Mouse (Mus musculus) midbrain, embryonic 16.5 days (tissue): ENCODE measurements around the gene Ssh3. TPM values are rescaled to one million over a fixed set of nuclear protein-coding genes. Genes with fewer than 3 reads are reported as not detected.

Experiments
- ATAC-seq: fragments of 200-750 bp; cut with Nextera tagmentation; 2 replicates; pipeline ENCODE4 v1.8.0; 2017; ENCODE audit warnings: moderate TSS enrichment
- H3K27ac ChIP-seq: fragments of 300-500 bp; sonication (generic); 2 replicates; pipeline ENCODE4 v1.5.1; 2014; ENCODE audit warnings: mild to moderate bottlenecking, low read length, mixed read lengths
- H3K27me3 ChIP-seq: fragments of 300-500 bp; sonication (generic); 2 replicates; pipeline ENCODE4 v1.6.1; 2014; ENCODE audit warnings: low read depth, low read length, mixed read lengths; ENCODE audit not compliant: control insufficient read depth, insufficient read depth
- H3K36me3 ChIP-seq: fragments of 300-500 bp; sonication (generic); 2 replicates; pipeline ENCODE4 v1.6.1; 2014; ENCODE audit warnings: mild to moderate bottlenecking, low read length, moderate library complexity, mixed read lengths; ENCODE audit not compliant: control insufficient read depth, insufficient read depth
- H3K4me1 ChIP-seq: fragments of 300-500 bp; sonication (generic); 2 replicates; pipeline ENCODE4 v1.6.1; 2014; ENCODE audit warnings: mild to moderate bottlenecking, low read length, mixed read lengths; ENCODE audit not compliant: control insufficient read depth, insufficient read depth
- H3K4me2 ChIP-seq: fragments of 300-500 bp; sonication (generic); 2 replicates; pipeline ENCODE4 v1.6.1; 2014; ENCODE audit warnings: mild to moderate bottlenecking, low read length, mixed read lengths
- H3K4me3 ChIP-seq: fragments of 300-500 bp; sonication (generic); 2 replicates; pipeline ENCODE4 v1.5.1; 2014; ENCODE audit warnings: low read depth, mild to moderate bottlenecking, low read length, moderate library complexity, mixed read lengths
- H3K9ac ChIP-seq: fragments of 300-500 bp; sonication (generic); 2 replicates; pipeline ENCODE4 v1.6.1; 2014; ENCODE audit warnings: low read depth, low read length, mixed read lengths
- H3K9me3 ChIP-seq: fragments of 300-500 bp; sonication (generic); replicated peaks from 2 replicates; pipeline ENCODE4 v1.6.1; 2014; ENCODE audit warnings: mild to moderate bottlenecking, low read length, mixed read lengths; ENCODE audit not compliant: control insufficient read depth, poor library complexity, severe bottlenecking
- WGBS: fragments of 180-500 bp; shearing (Covaris S2); extraction: QIAGEN DNeasy Blood & Tissue Kit; methylation state at CpG from one replicate; pipeline ENCODE4 v1.1.7; 2014; 5-methylcytosine and 5-hydroxymethylcytosine counted together
- polyA plus RNA-seq: library from polyadenylated mRNA; unstranded; fragments of >200 nt; fragmentation: Nextera tagmentation; extraction: Ambion mirVana; gene quantifications from 2 replicates; pipeline ENCODE4 v1.2.1, GENCODE M21; 2015

The Ssh3 gene
- polyA plus RNA-seq, 1 experiment from 2014 or later = 19.6 TPM

DNA sequence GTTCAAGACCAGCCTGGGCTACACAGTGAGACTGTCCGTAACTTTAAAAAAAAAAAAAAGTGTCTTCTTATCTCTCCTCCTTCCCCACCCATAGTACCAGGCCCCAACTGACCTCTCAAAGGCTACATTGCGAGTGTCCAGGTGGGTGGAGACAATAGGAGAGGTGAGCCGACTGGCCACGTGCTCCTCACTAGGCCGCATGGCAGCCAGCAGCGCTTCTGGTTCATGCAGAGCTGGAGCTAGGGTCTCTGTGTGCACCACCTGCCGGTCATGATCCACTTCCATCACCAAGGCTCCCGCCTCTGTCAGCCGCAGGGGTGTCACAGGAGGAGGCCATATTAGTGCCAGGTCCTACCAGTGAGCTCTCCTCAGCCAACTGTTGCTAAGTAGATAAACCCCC lies 11.4 kb upstream of the Ssh3 start:
- Histone ChIP-seq H3K27me3 (no peaks in the 10 kb centered on the region), H3K36me3 (peaks cover 9% of the 10 kb centered on the region; the same call in 1 of the 2 replicates), H3K4me3 (no peak overlapping the region), H3K27ac (no peak overlapping the region), H3K9me3 (0 out of 2 replicates have a peak, but pooled peaks cover 4% of the 10 kb centered on the region), H3K9ac (no peak overlapping the region), H3K4me1 (peaks cover 11% of the 10 kb centered on the region), H3K4me2 (no peak overlapping the region)
- ATAC-seq = no peak
- 97% methylated on average over 9 of the region's 9 CpGs for WGBS

DNA sequence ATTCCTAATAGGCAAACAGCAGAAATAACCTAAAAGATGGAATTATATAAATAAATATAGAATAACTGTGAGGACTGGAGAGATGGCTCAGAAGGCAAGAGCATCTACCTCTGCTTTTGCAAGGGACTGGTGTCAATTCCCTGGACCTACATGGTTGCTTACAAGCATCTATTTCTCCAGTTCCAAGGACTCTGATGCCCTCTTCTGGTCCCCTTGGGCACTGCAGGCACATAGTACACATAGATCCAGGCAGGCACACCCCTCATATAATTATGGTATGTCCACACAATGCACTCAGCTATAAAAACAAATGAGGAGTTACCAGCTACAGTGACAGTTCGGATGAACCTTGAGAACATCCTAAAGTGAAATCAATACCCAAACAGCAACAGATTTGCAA lies 10.5 kb upstream of the Ssh3 start:
- peaks cover 9% of the 10 kb centered on the region; the same call in 1 of the 2 replicates for H3K36me3 ChIP-seq
- 97% methylated on average over 1 of the region's 1 CpGs for WGBS
- H3K9me3 ChIP-seq = 0 out of 2 replicates have a peak, but pooled peaks cover 4% of the 10 kb centered on the region
- no peak overlapping the region for H3K27ac ChIP-seq
- no peak overlapping the region for H3K4me2 ChIP-seq
- no peak overlapping the region for H3K4me3 ChIP-seq
- peaks cover 11% of the 10 kb centered on the region for H3K4me1 ChIP-seq
- H3K9ac ChIP-seq = no peak overlapping the region
- ATAC-seq = no peak
- no peaks in the 10 kb centered on the region for H3K27me3 ChIP-seq

DNA sequence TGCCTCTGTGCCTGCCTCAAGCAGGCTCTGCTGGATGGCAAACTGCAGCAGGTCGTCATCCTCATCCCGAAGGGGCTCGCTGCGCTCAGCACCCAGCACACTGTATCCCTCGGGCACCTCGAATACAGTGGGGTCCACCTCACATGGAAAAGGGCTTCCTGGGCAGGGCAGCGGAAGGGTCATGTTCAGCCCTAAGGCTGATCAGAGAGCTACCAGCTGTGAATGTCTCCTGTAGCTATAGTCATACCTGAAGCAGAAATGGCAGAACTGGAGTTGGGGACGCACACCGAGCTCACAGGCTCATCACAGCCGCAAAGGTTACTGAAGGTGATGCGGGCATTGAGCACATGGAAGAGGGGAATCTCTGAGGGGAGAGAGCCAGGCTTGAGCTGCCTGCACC lies 2.0 kb upstream of the Ssh3 start:
- no peak overlapping the region for H3K9ac ChIP-seq
- H3K27ac ChIP-seq = no peak overlapping the region
- 94% methylated on average over 11 of the region's 11 CpGs for WGBS
- H3K36me3 ChIP-seq = peaks cover 12% of the 10 kb centered on the region
- peaks cover 6% of the 10 kb centered on the region for H3K4me1 ChIP-seq
- no peak overlapping the region for H3K4me3 ChIP-seq
- no peak overlapping the region for H3K4me2 ChIP-seq
- 0 out of 2 replicates have a peak, but pooled peaks cover 1% of the 10 kb centered on the region for H3K9me3 ChIP-seq
- H3K27me3 ChIP-seq = peaks cover 12% of the 10 kb centered on the region
- no peak for ATAC-seq

GRCm38 (mm10) chr19:4270187-4270586 lies 1.2 kb upstream of the Ssh3 start:
- Histone ChIP-seq H3K4me1 (peaks cover 6% of the 10 kb centered on the region), H3K9ac (no peak overlapping the region), H3K36me3 (peaks cover 12% of the 10 kb centered on the region), H3K9me3 (no peaks in the 10 kb centered on the region), H3K4me2 (no peak overlapping the region), H3K27ac (no peak overlapping the region), H3K27me3 (peaks cover 12% of the 10 kb centered on the region), H3K4me3 (no peak overlapping the region)
- WGBS = 80% methylated on average over 6 of the region's 6 CpGs
- no peak for ATAC-seq

DNA sequence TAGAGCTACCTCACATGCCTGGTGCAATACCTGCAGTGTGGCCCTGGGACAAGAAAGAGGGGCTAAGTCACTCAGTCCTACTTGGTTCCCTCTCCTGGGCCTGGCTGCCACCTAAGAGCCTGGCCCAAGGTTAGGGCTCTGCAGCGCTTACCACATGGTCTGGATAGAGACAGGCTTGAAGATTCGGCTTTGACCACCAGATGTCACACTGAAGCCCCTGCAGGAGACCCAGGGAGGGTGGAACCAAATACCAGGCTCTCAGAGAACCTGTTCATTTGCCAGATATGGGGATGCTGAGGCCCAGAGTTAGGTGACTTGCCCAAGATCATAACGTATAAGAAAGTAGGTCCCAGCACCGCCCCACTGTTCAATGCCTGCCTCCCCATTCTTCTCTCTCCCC lies 3.0 kb downstream of the Ssh3 start:
- Histone ChIP-seq H3K4me1 (peaks cover 6% of the 10 kb centered on the region), H3K4me3 (no peak overlapping the region), H3K27me3 (peaks cover 12% of the 10 kb centered on the region), H3K9ac (no peak overlapping the region), H3K36me3 (peaks cover 6% of the 10 kb centered on the region; the same call in 1 of the 2 replicates), H3K27ac (no peak overlapping the region), H3K9me3 (no peaks in the 10 kb centered on the region), H3K4me2 (no peak overlapping the region)
- WGBS = 73% methylated on average over 4 of the region's 4 CpGs
- ATAC-seq = no peak

DNA sequence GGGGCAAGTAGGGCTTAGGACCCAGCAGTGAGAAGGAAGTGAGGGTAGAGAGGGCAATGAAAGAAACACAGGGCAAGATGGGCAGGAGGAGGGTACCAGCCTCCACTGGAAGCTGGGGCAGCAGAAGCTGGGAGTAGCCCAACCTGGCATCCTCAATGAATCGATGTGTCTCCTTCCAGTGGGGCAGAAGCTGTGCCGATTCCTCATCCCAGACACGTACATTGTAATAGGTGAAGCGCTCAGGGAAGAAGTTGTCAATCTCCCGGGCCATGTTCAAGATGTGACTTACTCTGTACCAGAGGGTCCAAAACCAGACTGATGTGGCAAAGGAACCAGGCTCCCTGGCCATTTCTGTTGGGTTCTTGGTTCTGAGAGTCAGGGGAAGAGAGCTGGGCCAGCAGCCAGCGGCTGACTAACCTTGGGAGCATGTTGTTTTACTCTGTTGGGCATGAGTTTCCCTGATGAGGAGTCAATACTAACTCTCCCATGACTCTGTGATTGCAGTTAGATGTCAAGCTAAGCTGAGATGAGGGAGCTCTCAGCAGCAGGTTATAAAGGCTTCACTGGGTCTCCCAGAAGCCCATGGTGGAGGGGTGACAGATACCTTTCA lies 4.7 kb downstream of the Ssh3 start:
- ATAC-seq = no peak
- H3K4me1 ChIP-seq = peaks cover 6% of the 10 kb centered on the region
- no peak overlapping the region for H3K27ac ChIP-seq
- H3K27me3 ChIP-seq = peaks cover 5% of the 10 kb centered on the region; the same call in 1 of the 2 replicates
- H3K36me3 ChIP-seq = no peaks in the 10 kb centered on the region
- H3K9me3 ChIP-seq = no peaks in the 10 kb centered on the region
- no peak overlapping the region for H3K4me2 ChIP-seq
- 91% methylated on average over 6 of the region's 6 CpGs for WGBS
- H3K9ac ChIP-seq = no peak overlapping the region
- no peak overlapping the region for H3K4me3 ChIP-seq

GRCm38 (mm10) chr19:4263702-4264101 lies 5.3 kb downstream of the Ssh3 start:
- 67% methylated on average over 14 of the region's 14 CpGs for WGBS
- peaks cover 5% of the 10 kb centered on the region; the same call in 1 of the 2 replicates for H3K27me3 ChIP-seq
- ATAC-seq = no peak
- no peak overlapping the region for H3K9ac ChIP-seq
- no peak overlapping the region for H3K4me2 ChIP-seq
- no peak overlapping the region for H3K4me3 ChIP-seq
- no peak overlapping the region for H3K27ac ChIP-seq
- 0 out of 2 replicates have a peak, but pooled peaks cover under 1% of the 10 kb centered on the region for H3K4me1 ChIP-seq
- no peaks in the 10 kb centered on the region for H3K36me3 ChIP-seq
- H3K9me3 ChIP-seq = no peaks in the 10 kb centered on the region

- ATAC-seq = no peak
- Histone ChIP-seq H3K9ac (no peak overlapping the region), H3K36me3 (no peaks in the 10 kb centered on the region), H3K27ac (no peak overlapping the region), H3K4me2 (no peak overlapping the region), H3K4me1 (no peaks in the 10 kb centered on the region), H3K9me3 (no peaks in the 10 kb centered on the region), H3K27me3 (peaks cover under 1% of the 10 kb centered on the region; the same call in 1 of the 2 replicates), H3K4me3 (no peak overlapping the region)
- WGBS = 77% methylated on average over 6 of the region's 6 CpGs
Measured at GRCm38 (mm10) chr19:4262756-4263155, 6.2 kb downstream of the Ssh3 start.

DNA sequence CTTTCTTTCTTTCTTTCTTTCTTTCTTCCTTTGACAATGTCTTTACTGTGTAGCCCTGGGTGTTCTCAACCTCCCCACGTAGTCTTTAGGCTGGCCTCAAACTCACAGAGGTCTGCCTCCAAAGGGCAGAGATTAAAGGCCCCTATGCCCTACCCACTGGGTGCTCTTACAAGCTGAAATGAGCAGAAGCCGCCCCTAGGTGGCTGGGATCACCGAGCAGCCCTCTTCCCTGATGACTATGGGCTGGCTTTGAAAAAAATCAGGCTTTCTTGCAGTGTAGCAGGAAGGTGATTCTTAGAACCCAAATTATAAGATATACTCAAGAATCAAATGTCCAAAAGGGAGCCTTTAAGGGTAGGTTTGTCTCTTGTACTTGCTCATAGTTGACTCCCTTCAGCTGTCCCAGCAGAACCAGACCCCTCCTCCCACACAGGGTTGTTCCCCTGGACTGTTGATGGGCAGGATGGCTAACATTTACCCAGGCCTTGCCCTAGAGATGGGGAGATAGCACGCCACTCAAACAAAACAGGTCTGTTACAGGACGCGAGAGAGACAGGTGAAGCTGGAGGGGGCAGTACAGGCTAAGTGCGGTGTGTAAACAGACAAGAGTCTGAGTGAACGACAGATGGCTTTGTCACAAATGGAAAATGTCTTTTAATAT lies 7.8 kb downstream of the Ssh3 start:
- H3K4me1 ChIP-seq = peaks cover 2% of the 10 kb centered on the region; the same call in 1 of the 2 replicates
- H3K9ac ChIP-seq = 0 out of 2 replicates have a peak overlapping the region, but pooled peaks have one; percentile 30
- no peak overlapping the region for H3K4me3 ChIP-seq
- no peaks in the 10 kb centered on the region for H3K27me3 ChIP-seq
- H3K9me3 ChIP-seq = no peaks in the 10 kb centered on the region
- no peak overlapping the region for H3K4me2 ChIP-seq
- no peak for ATAC-seq
- no peaks in the 10 kb centered on the region for H3K36me3 ChIP-seq
- no peak overlapping the region for H3K27ac ChIP-seq
- WGBS = 50% methylated on average over 8 of the region's 8 CpGs
